Mouse (Mus musculus): ENCODE data around the gene Golph3. TPM values are rescaled to one million over a fixed set of nuclear protein-coding genes. Genes with fewer than 3 reads are reported as not detected.

The Golph3 gene
- polyA plus RNA-seq, 1 experiment, result 55.4 TPM

DNA sequence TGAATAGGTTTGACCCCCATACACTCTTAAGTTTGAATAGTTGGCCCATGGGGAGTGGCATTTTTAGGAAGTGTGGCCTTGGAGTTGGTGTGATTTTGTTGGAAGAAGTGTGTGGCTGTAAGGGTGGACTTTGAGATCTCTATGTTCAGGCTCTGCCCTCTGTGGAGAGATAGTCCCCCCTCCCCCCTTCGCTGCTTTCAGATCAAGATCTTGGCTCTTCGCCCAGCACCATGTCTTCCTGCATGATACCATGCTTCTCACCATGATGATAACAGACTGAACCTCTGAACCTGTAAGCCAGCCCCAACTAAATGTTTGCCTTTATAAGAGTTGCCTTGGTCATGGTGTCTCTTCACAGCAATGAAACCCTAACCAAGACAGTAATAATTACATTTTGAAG, 29.5 kb upstream of the Golph3 start:
- TF ChIP-seq CEBPB (IDR thresholded peaks at IDR 0.05; ENCODE audit: insufficient read depth, poor library complexity, severe bottlenecking), result no peak
- TF ChIP-seq POLR2A (IDR thresholded peaks at IDR 0.05; ENCODE audit: insufficient read length, low read depth), result no peak
- Histone ChIP-seq H3K4me3 (no peak overlapping the region), H3K4me2 (ENCODE audit: low read depth) (no peak overlapping the region), H3K36me3 (ENCODE audit: control insufficient read depth, insufficient read depth) (no peaks in the 10 kb centered on the region), H3ac (ENCODE audit: control insufficient read depth, insufficient read length) (no peak overlapping the region), H3K79me2 (ENCODE audit: control insufficient read depth, insufficient read depth) (no peaks in the 10 kb centered on the region), H3K27me3 (ENCODE audit: control insufficient read depth, insufficient read depth, insufficient read length) (peaks cover 7% of the 10 kb centered on the region)

DNA sequence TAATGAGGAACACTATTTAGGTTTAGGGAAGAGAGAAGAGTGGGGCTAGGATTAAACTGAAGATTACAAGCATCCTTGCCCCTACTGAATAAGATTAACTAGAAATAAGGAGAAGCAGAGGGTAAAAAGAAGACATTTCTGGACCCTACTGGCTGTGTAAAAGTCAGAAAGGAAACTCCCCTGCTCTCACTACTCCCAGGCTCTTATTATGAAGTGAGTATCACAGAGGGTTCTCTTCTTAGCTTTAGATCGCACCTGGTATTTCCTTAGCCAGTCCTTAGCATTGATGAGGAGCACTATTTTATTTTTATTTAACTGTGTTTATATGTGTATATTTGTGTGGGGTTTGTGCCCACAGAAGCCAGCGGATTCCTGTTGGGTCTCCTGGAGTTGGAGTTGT, 25.0 kb upstream of the Golph3 start:
- Histone ChIP-seq H3K4me3 (no peak overlapping the region), H3ac (ENCODE audit: control insufficient read depth, insufficient read length) (no peak overlapping the region), H3K27me3 (ENCODE audit: control insufficient read depth, insufficient read depth, insufficient read length) (peaks cover 4% of the 10 kb centered on the region), H3K36me3 (ENCODE audit: control insufficient read depth, insufficient read depth) (no peaks in the 10 kb centered on the region), H3K79me2 (ENCODE audit: control insufficient read depth, insufficient read depth) (no peaks in the 10 kb centered on the region), H3K4me2 (ENCODE audit: low read depth) (no peak overlapping the region)
- TF ChIP-seq REST (IDR thresholded peaks at IDR 0.05; ENCODE audit: insufficient read depth, insufficient read length), result no peak
- TF ChIP-seq MAX (IDR thresholded peaks at IDR 0.05; ENCODE audit: low read depth), result no peak
- no peak for TF ChIP-seq TCF12 (IDR thresholded peaks at IDR 0.05; ENCODE audit: insufficient read depth, poor library complexity, severe bottlenecking)
- TF ChIP-seq SRF (IDR thresholded peaks at IDR 0.05; ENCODE audit: control insufficient read depth, insufficient read length, low read depth), result no peak
- no peak for TF ChIP-seq CEBPB (IDR thresholded peaks at IDR 0.05; ENCODE audit: insufficient read depth, poor library complexity, severe bottlenecking)
- TF ChIP-seq E2F4 (IDR thresholded peaks at IDR 0.05; ENCODE audit: insufficient read depth), result no peak
- TF ChIP-seq POLR2A (IDR thresholded peaks at IDR 0.05; ENCODE audit: insufficient read length, low read depth), result no peak
- TF ChIP-seq MYOG (IDR thresholded peaks at IDR 0.05; ENCODE audit: control insufficient read depth in 1 of 3, insufficient read depth in 1 of 3, insufficient read length in 2 of 3, low read depth in 2 of 3), result no peak
- no peak for TF ChIP-seq MYOD1 (IDR thresholded peaks at IDR 0.05; ENCODE audit: control insufficient read depth in 1 of 3, insufficient read length in 2 of 3, low read depth in 2 of 3)
- no peak for TF ChIP-seq USF1 (IDR thresholded peaks at IDR 0.05; ENCODE audit: low read depth)
- no peak for TF ChIP-seq POLR2AphosphoS2 (IDR thresholded peaks at IDR 0.05; ENCODE audit: insufficient read length, low read depth)
- TF ChIP-seq TCF3 (IDR thresholded peaks at IDR 0.05; ENCODE audit: insufficient read length, low read depth), result no peak

DNA sequence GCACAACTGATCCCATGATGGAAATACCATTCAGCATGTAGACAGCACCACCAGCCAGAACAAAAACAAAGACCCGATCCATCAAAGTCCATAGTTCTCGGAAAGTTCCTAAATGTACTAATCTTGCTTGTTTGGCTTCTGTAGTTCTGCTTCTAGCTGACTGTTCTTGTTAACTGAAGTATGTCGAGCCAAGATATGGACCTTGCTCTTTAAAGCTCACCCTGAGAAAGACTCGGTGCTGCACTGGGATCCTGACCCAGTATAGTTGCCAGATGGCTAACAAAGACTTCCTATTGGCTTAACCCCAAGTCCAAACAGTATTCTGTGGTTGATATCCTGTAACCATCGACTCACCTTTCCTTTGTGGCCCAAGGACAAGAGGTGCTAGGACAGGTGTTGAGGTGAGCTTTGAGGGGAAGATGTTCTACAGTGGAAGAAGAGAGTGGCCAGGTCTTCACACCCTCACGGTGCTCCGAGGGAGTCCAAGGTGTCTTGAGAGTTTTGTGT, 23.0 kb upstream of the Golph3 start:
- no peak for TF ChIP-seq E2F4 (IDR thresholded peaks at IDR 0.05; ENCODE audit: insufficient read depth)
- no peak for TF ChIP-seq REST (IDR thresholded peaks at IDR 0.05; ENCODE audit: insufficient read depth, insufficient read length)
- TF ChIP-seq USF1 (IDR thresholded peaks at IDR 0.05; ENCODE audit: low read depth), result no peak
- TF ChIP-seq TCF12 (IDR thresholded peaks at IDR 0.05; ENCODE audit: insufficient read depth, poor library complexity, severe bottlenecking), result no peak
- no peak for TF ChIP-seq SRF (IDR thresholded peaks at IDR 0.05; ENCODE audit: control insufficient read depth, insufficient read length, low read depth)
- no peak for TF ChIP-seq MYOD1 (IDR thresholded peaks at IDR 0.05; ENCODE audit: control insufficient read depth in 1 of 3, insufficient read length in 2 of 3, low read depth in 2 of 3)
- TF ChIP-seq POLR2A (IDR thresholded peaks at IDR 0.05; ENCODE audit: insufficient read length, low read depth), result no peak
- no peak for TF ChIP-seq CEBPB (IDR thresholded peaks at IDR 0.05; ENCODE audit: insufficient read depth, poor library complexity, severe bottlenecking)
- TF ChIP-seq MAX (IDR thresholded peaks at IDR 0.05; ENCODE audit: low read depth), result no peak
- TF ChIP-seq TCF3 (IDR thresholded peaks at IDR 0.05; ENCODE audit: insufficient read length, low read depth), result no peak
- TF ChIP-seq MYOG (IDR thresholded peaks at IDR 0.05; ENCODE audit: control insufficient read depth in 1 of 3, insufficient read depth in 1 of 3, insufficient read length in 2 of 3, low read depth in 2 of 3), result no peak
- no peak for TF ChIP-seq POLR2AphosphoS2 (IDR thresholded peaks at IDR 0.05; ENCODE audit: insufficient read length, low read depth)

DNA sequence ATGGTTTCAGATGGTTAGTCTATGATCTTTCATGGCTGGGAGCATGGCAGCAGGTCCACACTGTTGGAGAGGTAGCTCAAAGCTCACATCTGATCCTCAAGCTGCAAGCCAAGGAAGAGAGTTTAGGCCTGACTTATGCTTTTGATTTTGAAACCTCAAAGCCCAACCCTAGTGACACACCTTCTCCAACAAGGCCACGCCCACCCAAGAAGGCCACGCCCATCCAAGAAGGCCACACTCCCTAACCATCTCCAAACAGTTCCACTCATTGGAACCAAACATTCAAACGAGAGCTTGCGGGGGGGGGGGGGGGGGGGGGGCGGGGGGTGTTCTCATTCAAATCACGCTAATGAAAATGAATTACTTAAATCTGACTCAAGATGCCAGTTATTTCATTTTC, 19.5 kb upstream of the Golph3 start:
- Histone ChIP-seq H3K36me3 (ENCODE audit: control insufficient read depth, insufficient read depth) (no peaks in the 10 kb centered on the region), H3K27me3 (ENCODE audit: control insufficient read depth, insufficient read depth, insufficient read length) (no peaks in the 10 kb centered on the region), H3K4me2 (ENCODE audit: low read depth) (no peak overlapping the region), H3K4me3 (no peak overlapping the region), H3K79me2 (ENCODE audit: control insufficient read depth, insufficient read depth) (no peaks in the 10 kb centered on the region), H3ac (ENCODE audit: control insufficient read depth, insufficient read length) (no peak overlapping the region)
- TF ChIP-seq CEBPB (IDR thresholded peaks at IDR 0.05; ENCODE audit: insufficient read depth, poor library complexity, severe bottlenecking) (no peak), REST (IDR thresholded peaks at IDR 0.05; ENCODE audit: insufficient read depth, insufficient read length) (no peak), MYOD1 (IDR thresholded peaks at IDR 0.05; ENCODE audit: control insufficient read depth in 1 of 3, insufficient read length in 2 of 3, low read depth in 2 of 3) (no peak), TCF12 (IDR thresholded peaks at IDR 0.05; ENCODE audit: insufficient read depth, poor library complexity, severe bottlenecking) (no peak), POLR2AphosphoS2 (IDR thresholded peaks at IDR 0.05; ENCODE audit: insufficient read length, low read depth) (no peak), MYOG (IDR thresholded peaks at IDR 0.05; ENCODE audit: control insufficient read depth in 1 of 3, insufficient read depth in 1 of 3, insufficient read length in 2 of 3, low read depth in 2 of 3) (no peak), MAX (IDR thresholded peaks at IDR 0.05; ENCODE audit: low read depth) (no peak), USF1 (IDR thresholded peaks at IDR 0.05; ENCODE audit: low read depth) (no peak), POLR2A (IDR thresholded peaks at IDR 0.05; ENCODE audit: insufficient read length, low read depth) (no peak), SRF (IDR thresholded peaks at IDR 0.05; ENCODE audit: control insufficient read depth, insufficient read length, low read depth) (no peak), TCF3 (IDR thresholded peaks at IDR 0.05; ENCODE audit: insufficient read length, low read depth) (no peak), E2F4 (IDR thresholded peaks at IDR 0.05; ENCODE audit: insufficient read depth) (no peak)

More for the DNA sequence above, 23.0 kb upstream of the Golph3 start:
- Histone ChIP-seq H3ac (ENCODE audit: control insufficient read depth, insufficient read length) (no peak overlapping the region), H3K4me2 (ENCODE audit: low read depth) (no peak overlapping the region), H3K27me3 (ENCODE audit: control insufficient read depth, insufficient read depth, insufficient read length) (no peaks in the 10 kb centered on the region), H3K79me2 (ENCODE audit: control insufficient read depth, insufficient read depth) (no peaks in the 10 kb centered on the region), H3K36me3 (ENCODE audit: control insufficient read depth, insufficient read depth) (no peaks in the 10 kb centered on the region), H3K4me3 (no peak overlapping the region)

Data from myocyte (in vitro differentiated cells).